Comparison of ENCODE assay signal across 8 mouse cellular contexts in the genomic region with DNA sequence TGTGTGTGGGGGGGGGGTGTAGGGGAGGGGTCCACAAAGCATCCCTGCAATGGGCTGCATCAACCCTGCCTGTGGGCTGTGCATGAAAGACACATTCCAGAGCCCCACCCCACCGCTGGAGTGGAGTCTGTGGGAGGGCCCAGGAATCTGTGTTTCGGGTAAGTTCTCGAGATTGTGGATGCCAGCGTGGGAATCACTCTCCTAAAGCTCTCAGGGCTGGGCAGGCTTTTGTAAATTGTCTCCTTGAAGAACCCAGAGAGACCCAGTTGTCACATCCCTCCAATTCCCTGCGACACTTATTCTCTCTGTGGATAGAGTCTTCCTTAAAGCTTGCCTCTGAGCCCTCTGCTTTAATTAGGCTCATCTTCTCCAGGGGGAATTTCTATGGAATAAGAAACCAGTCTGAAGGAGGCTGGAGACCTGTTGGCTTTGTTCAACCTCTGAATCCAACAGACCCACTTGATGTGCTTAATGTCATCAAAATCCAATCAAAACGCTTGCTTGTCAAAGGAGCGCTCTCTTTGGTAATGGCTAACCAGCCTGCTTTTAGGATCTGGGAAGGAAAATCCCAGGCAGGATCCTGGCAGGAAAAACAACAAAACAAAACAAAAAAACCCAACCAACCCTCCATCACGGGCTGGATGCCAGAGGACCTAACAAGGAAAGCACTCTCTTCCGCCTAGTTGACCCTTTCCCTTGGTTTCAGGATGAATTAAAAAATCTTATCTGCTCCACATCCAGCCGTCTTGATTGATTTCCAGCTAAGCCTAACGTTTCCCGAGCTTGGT.
DNase-seq lines count a peak whose midpoint lies in the region; ATAC-seq and TF ChIP-seq lines count a peak whose summit lies in the region.

No protein-coding gene starts in this region.

- no peak overlapping the region for H3K27ac ChIP-seq in CH12.LX (ENCODE audit: insufficient read depth, low read depth)
- no peak overlapping the region for H3K27ac ChIP-seq in liver, embryonic 12.5 days

- no peaks in the 10 kb centered on the region for H3K9me3 ChIP-seq in CH12.LX (replicated peaks; ENCODE audit: low read length)
- H3K9me3 ChIP-seq in liver, embryonic 12.5 days (replicated peaks) = no peaks in the 10 kb centered on the region

- ATAC-seq in liver, embryonic 12.5 days = no peak
- no peak for ATAC-seq in erythroid progenitor cell, adult 5-6 weeks (replicated peaks; ENCODE audit: low FRiP score, poor library complexity, severe bottlenecking)

- no peaks in the 10 kb centered on the region for H3K36me3 ChIP-seq in CH12.LX (replicated peaks in 1 of 2; ENCODE audit: control insufficient read depth in 1 of 2, insufficient read depth in 1 of 2, low read length in 1 of 2)
- H3K36me3 ChIP-seq in liver, embryonic 12.5 days = no peaks in the 10 kb centered on the region

- WGBS in liver, embryonic 12.5 days (ENCODE audit: insufficient replicate concordance) = 50% methylated on average over 12 of the region's 12 CpGs

- in situ Hi-C loops in CH12.LX (cut with MboI; ENCODE audit: low pct_ligation_motif_present, low pct_unique_long_range_greater_than_20kb, low sequenced_read_pairs) = no loop called here

- TF ChIP-seq RAD21 in CH12.LX (IDR thresholded peaks at IDR 0.05; ENCODE audit: low read depth, low read length) = no peak

- no peak for TF ChIP-seq CTCF in CH12.LX (conservative IDR thresholded peaks at IDR 0.05 in 1 of 2, IDR thresholded peaks at IDR 0.05 in 1 of 2; ENCODE audit: low read depth in 2 of 2, low read length in 2 of 2)

- no peak for DNase-seq in CH12.LX (ENCODE audit: extremely low read depth)
- DNase-seq in brain, adult 2 months (ENCODE audit: low read depth, low spot score) = peak; percentile 88
- DNase-seq in heart, adult 9 months (ENCODE audit: low spot score in 2 of 2) = peak; percentile 46 to 68
- peak; percentile 66 for DNase-seq in kidney, adult 9 months
- DNase-seq in right cerebral cortex, postnatal 10 days (ENCODE audit: low spot score in 2 of 2) = peak; percentile 81 to 84
- no peak for DNase-seq in B cell, adult 2 months

- no peak for TF ChIP-seq EP300 in CH12.LX (IDR thresholded peaks at IDR 0.05; ENCODE audit: low read length)

- no peak overlapping the region for H3K4me3 ChIP-seq in CH12.LX (replicated peaks in 1 of 3; ENCODE audit: low read depth in 2 of 3, low read length in 2 of 3, poor library complexity in 1 of 3)
- peak overlapping the region; percentile 60; the same call in 1 of the 2 replicates for H3K4me3 ChIP-seq in liver, embryonic 12.5 days

- H3K4me2 ChIP-seq in CH12.LX (ENCODE audit: insufficient read depth, low read depth, poor library complexity, severe bottlenecking) = peak overlapping the region; percentile 68
- peak overlapping the region; percentile 91 for H3K4me2 ChIP-seq in liver, embryonic 12.5 days

- H3K27me3 ChIP-seq in CH12.LX (replicated peaks) = peaks cover 5% of the 10 kb centered on the region
- H3K27me3 ChIP-seq in liver, embryonic 12.5 days (replicated peaks) = peaks cover 52% of the 10 kb centered on the region

- TF ChIP-seq POLR2A in CH12.LX (IDR thresholded peaks at IDR 0.05; ENCODE audit: low read depth, low read length) = no peak

- dilution Hi-C loops in CH12.LX (cut with MboI; ENCODE audit: extremely low pct_ligation_motif_present, extremely low pct_unique_long_range_greater_than_20kb, low sequenced_read_pairs) = no loop called here

- H3K4me1 ChIP-seq in CH12.LX (ENCODE audit: control insufficient read depth in 1 of 2, insufficient read depth in 2 of 2) = peaks cover 0 to 5% of the 10 kb centered on the region in 2 experiments; a peak in 2 of 4 replicates
- peaks cover 66% of the 10 kb centered on the region for H3K4me1 ChIP-seq in liver, embryonic 12.5 days

- H3K79me2 ChIP-seq in CH12.LX (replicated peaks; ENCODE audit: control insufficient read depth, extremely low read depth, insufficient read depth, poor library complexity, severe bottlenecking) = no peaks in the 10 kb centered on the region

- H3K9ac ChIP-seq in CH12.LX (ENCODE audit: insufficient read depth, low read depth) = no peak overlapping the region
- peak overlapping the region; percentile 60 for H3K9ac ChIP-seq in liver, embryonic 12.5 days

TF ChIP-seq in CH12.LX, 34 proteins besides CTCF, POLR2A, EP300 and RAD21:
- TF ChIP-seq TBP (conservative IDR thresholded peaks at IDR 0.05; ENCODE audit: low read depth, low read length) = no peak
- no peak for TF ChIP-seq ZKSCAN1 (IDR thresholded peaks at IDR 0.05; ENCODE audit: borderline replicate concordance, low read depth, low read length)
- no peak for TF ChIP-seq NRF1 (IDR thresholded peaks at IDR 0.05; ENCODE audit: low read depth, low read length)
- no peak for TF ChIP-seq ZMIZ1 (IDR thresholded peaks at IDR 0.05; ENCODE audit: low read depth, low read length)
- no peak for TF ChIP-seq E2F4 (IDR thresholded peaks at IDR 0.05; ENCODE audit: insufficient replicate concordance, low read depth, low read length)
- no peak for TF ChIP-seq GABPA (IDR thresholded peaks at IDR 0.05; ENCODE audit: insufficient replicate concordance, low read depth, low read length)

Comparison
In these comparisons a context has a peak if more than half of its experiments do, and no peak if none do; other contexts are left out.
1. DNase-seq: peak in brain, adult 2 months (single experiment), heart, adult 9 months (2 of 2), kidney, adult 9 months (single experiment) and right cerebral cortex, postnatal 10 days (2 of 2); none in CH12.LX (single experiment) and B cell, adult 2 months (0 of 2).